8 mouse cellular contexts compared by ENCODE assay signal in the genomic region with DNA sequence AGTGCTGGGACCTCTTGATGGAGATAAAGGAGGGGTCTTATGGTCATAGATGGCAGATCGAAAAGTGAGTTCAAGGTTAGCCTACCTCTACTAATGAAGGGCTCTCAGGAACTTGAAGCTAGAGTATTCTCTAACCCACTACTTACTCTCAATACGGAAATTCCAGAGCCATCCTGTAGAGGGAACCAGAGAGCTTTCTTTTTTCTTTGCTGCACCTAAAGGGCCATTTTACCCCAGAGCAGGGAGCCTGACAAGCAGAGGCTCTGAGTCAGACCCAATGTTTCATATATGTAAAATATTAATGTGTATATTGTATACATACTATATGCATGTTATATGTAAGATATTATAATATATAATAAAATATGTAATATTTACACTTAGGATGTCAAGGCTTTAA.
DNase-seq lines count a peak whose midpoint lies in the region; ATAC-seq and TF ChIP-seq lines count a peak whose summit lies in the region.

No protein-coding gene starts in this region.

- H3K9ac ChIP-seq in liver, embryonic 14.5 days (replicated peaks): no peak overlapping the region

- TF ChIP-seq CTCF in liver, embryonic 14.5 days (IDR thresholded peaks at IDR 0.05; ENCODE audit: low read depth): peak; percentile 48

- H3K27me3 ChIP-seq in liver, embryonic 14.5 days (ENCODE audit: control insufficient read depth, insufficient read depth, low read length): no peaks in the 10 kb centered on the region

- no peaks in the 10 kb centered on the region for H3K9me3 ChIP-seq in liver, embryonic 14.5 days (ENCODE audit: control insufficient read depth, low read length)

- 10% methylated on average over 2 of the region's 2 CpGs for WGBS in liver, embryonic 14.5 days (ENCODE audit: insufficient replicate concordance)

- H3K4me1 ChIP-seq in liver, embryonic 14.5 days (replicated peaks; ENCODE audit: control insufficient read depth in 2 of 2, insufficient read depth in 2 of 2, low read length in 1 of 2): no peaks in the 10 kb centered on the region

- no peak for TF ChIP-seq EP300 in liver, embryonic 14.5 days (IDR thresholded peaks at IDR 0.05; ENCODE audit: low read depth)

- H3K36me3 ChIP-seq in liver, embryonic 14.5 days (replicated peaks; ENCODE audit: control insufficient read depth, insufficient read depth, low read depth): no peaks in the 10 kb centered on the region

- peak; percentile 38 to 90 for DNase-seq in adrenal gland, adult (ENCODE audit: inconsistent age in 2 of 2, low spot score in 1 of 2)
- no peak for DNase-seq in adrenal gland, postnatal 4 days (ENCODE audit: low spot score in 2 of 2)
- DNase-seq in urinary bladder, postnatal 14 days (ENCODE audit: low spot score): peak; percentile 54
- no peak for DNase-seq in urinary bladder, postnatal 4 days (ENCODE audit: low spot score in 2 of 2)
- DNase-seq in embryo, embryonic 9.5 days (ENCODE audit: extremely low spot score): peak; percentile 63
- peak; percentile 18 to 49 for DNase-seq in kidney, adult 8-10 months
- peak in 1 of 3 experiments; percentile 4 for DNase-seq in liver, embryonic 14.5 days (ENCODE audit: low read depth in 3 of 3, low spot score in 3 of 3)
- DNase-seq in right cerebral cortex, postnatal 10 days (ENCODE audit: low spot score in 2 of 2): peak; percentile 70 to 74

- ATAC-seq in liver, embryonic 14.5 days (ENCODE audit: insufficient read depth): no peak

- no peak overlapping the region for H3K4me2 ChIP-seq in liver, embryonic 14.5 days (ENCODE audit: low read depth)

- no peak overlapping the region for H3K27ac ChIP-seq in liver, embryonic 14.5 days

- H3K4me3 ChIP-seq in liver, embryonic 14.5 days (ENCODE audit: insufficient read depth in 1 of 2, low read depth in 2 of 2, low read length in 2 of 2): no peak overlapping the region

Comparison
In these comparisons a context has a peak if more than half of its experiments do, and no peak if none do; other contexts are left out.
1. DNase-seq: peak in adrenal gland, adult (2 of 2), urinary bladder, postnatal 14 days (single experiment), embryo, embryonic 9.5 days (single experiment), kidney, adult 8-10 months (2 of 2) and right cerebral cortex, postnatal 10 days (2 of 2); none in adrenal gland, postnatal 4 days (0 of 2) and urinary bladder, postnatal 4 days (0 of 2).